Mouse (Mus musculus): ENCODE measurements around the gene Tmed5. TPM values are rescaled to one million over a fixed set of nuclear protein-coding genes. Genes with fewer than 3 reads are reported as not detected.
"Not testable (repeated sequence)": the region's sequence is repeated elsewhere in the genome, so short reads cannot be mapped to it uniquely, and the experiment has no call there.

The Tmed5 gene
- polyA plus RNA-seq, 1 experiment from 2014 or later: 47.2 TPM

GRCm38 (mm10) chr5:108104306-108104705, 28.1 kb downstream of the Tmed5 start:
- H3K27me3 ChIP-seq (replicated peaks; ENCODE audit: control insufficient read depth, insufficient read depth, low read length): no peaks in the 10 kb centered on the region
- no peak for ATAC-seq (replicated peaks; ENCODE audit: low FRiP score, low TSS enrichment, low read depth)
- WGBS: 90% methylated on average over 5 of the region's 5 CpGs
- no peak overlapping the region for H3K4me2 ChIP-seq (ENCODE audit: low read length)
- H3K27ac ChIP-seq (ENCODE audit: low read depth): no peak overlapping the region
- no peaks in the 10 kb centered on the region for H3K9me3 ChIP-seq (ENCODE audit: control insufficient read depth, low read length)
- peaks cover 75% of the 10 kb centered on the region for H3K36me3 ChIP-seq (ENCODE audit: control insufficient read depth, insufficient read depth, low read length)
- no peak overlapping the region for H3K9ac ChIP-seq (ENCODE audit: low read length)
- no peak for DNase-seq (ENCODE audit: low spot score)
- H3K4me1 ChIP-seq (replicated peaks; ENCODE audit: control insufficient read depth, insufficient read depth, low read length): no peaks in the 10 kb centered on the region
- no peak overlapping the region for H3K4me3 ChIP-seq (ENCODE audit: low read depth, low read length)

GRCm38 (mm10) chr5:108100196-108100595, 32.2 kb downstream of the Tmed5 start:
- ATAC-seq (replicated peaks; ENCODE audit: low FRiP score, low TSS enrichment, low read depth) (no peak), DNase-seq (ENCODE audit: low spot score) (no peak)
- Histone ChIP-seq H3K27me3 (replicated peaks; ENCODE audit: control insufficient read depth, insufficient read depth, low read length) (no peaks in the 10 kb centered on the region), H3K36me3 (ENCODE audit: control insufficient read depth, insufficient read depth, low read length) (peaks cover 83% of the 10 kb centered on the region), H3K27ac (ENCODE audit: low read depth) (no peak overlapping the region), H3K9ac (ENCODE audit: low read length) (no peak overlapping the region), H3K4me1 (replicated peaks; ENCODE audit: control insufficient read depth, insufficient read depth, low read length) (no peaks in the 10 kb centered on the region), H3K4me3 (ENCODE audit: low read depth, low read length) (no peak overlapping the region), H3K9me3 (ENCODE audit: control insufficient read depth, low read length) (no peaks in the 10 kb centered on the region), H3K4me2 (ENCODE audit: low read length) (no peak overlapping the region)

GRCm38 (mm10) chr5:108097676-108098075, 34.7 kb downstream of the Tmed5 start:
- H3K9me3 ChIP-seq (ENCODE audit: control insufficient read depth, low read length): no peaks in the 10 kb centered on the region
- H3K36me3 ChIP-seq (ENCODE audit: control insufficient read depth, insufficient read depth, low read length): peaks cover 77% of the 10 kb centered on the region
- H3K27me3 ChIP-seq (replicated peaks; ENCODE audit: control insufficient read depth, insufficient read depth, low read length): no peaks in the 10 kb centered on the region
- ATAC-seq (replicated peaks; ENCODE audit: low FRiP score, low TSS enrichment, low read depth) (no peak), DNase-seq (ENCODE audit: low spot score) (no peak)
- H3K4me3 ChIP-seq (ENCODE audit: low read depth, low read length): no peak overlapping the region
- H3K27ac ChIP-seq (ENCODE audit: low read depth): no peak overlapping the region
- no peaks in the 10 kb centered on the region for H3K4me1 ChIP-seq (replicated peaks; ENCODE audit: control insufficient read depth, insufficient read depth, low read length)
- no peak overlapping the region for H3K4me2 ChIP-seq (ENCODE audit: low read length)
- no peak overlapping the region for H3K9ac ChIP-seq (ENCODE audit: low read length)
- 91% methylated on average over 3 of the region's 3 CpGs for WGBS

GRCm38 (mm10) chr5:108092731-108093130, 39.7 kb downstream of the Tmed5 start:
- not testable (repeated sequence) for H3K9ac ChIP-seq (ENCODE audit: low read length); H3K9me3 ChIP-seq (ENCODE audit: control insufficient read depth, low read length); H3K4me3 ChIP-seq (ENCODE audit: low read depth, low read length); H3K4me2 ChIP-seq (ENCODE audit: low read length); DNase-seq (ENCODE audit: low spot score); ATAC-seq (replicated peaks; ENCODE audit: low FRiP score, low TSS enrichment, low read depth); H3K27me3 ChIP-seq (replicated peaks; ENCODE audit: control insufficient read depth, insufficient read depth, low read length); H3K27ac ChIP-seq (ENCODE audit: low read depth); H3K4me1 ChIP-seq (replicated peaks; ENCODE audit: control insufficient read depth, insufficient read depth, low read length)
- H3K36me3 ChIP-seq (ENCODE audit: control insufficient read depth, insufficient read depth, low read length): peaks cover 79% of the 10 kb centered on the region
- WGBS: 95% methylated on average over 8 of the region's 8 CpGs

- 98% methylated on average over 2 of the region's 2 CpGs for WGBS
- Histone ChIP-seq H3K9me3 (ENCODE audit: control insufficient read depth, low read length) (no peaks in the 10 kb centered on the region), H3K27ac (ENCODE audit: low read depth) (no peak overlapping the region), H3K9ac (ENCODE audit: low read length) (no peak overlapping the region), H3K4me1 (replicated peaks; ENCODE audit: control insufficient read depth, insufficient read depth, low read length) (no peaks in the 10 kb centered on the region), H3K36me3 (ENCODE audit: control insufficient read depth, insufficient read depth, low read length) (peaks cover 83% of the 10 kb centered on the region), H3K4me3 (ENCODE audit: low read depth, low read length) (no peak overlapping the region), H3K4me2 (ENCODE audit: low read length) (no peak overlapping the region), H3K27me3 (replicated peaks; ENCODE audit: control insufficient read depth, insufficient read depth, low read length) (no peaks in the 10 kb centered on the region)
- no peak for DNase-seq (ENCODE audit: low spot score)
- no peak for ATAC-seq (replicated peaks; ENCODE audit: low FRiP score, low TSS enrichment, low read depth)
These were observed 47.0 kb downstream of the Tmed5 start for GRCm38 (mm10) chr5:108085440-108085839.

- no peak for ATAC-seq (replicated peaks; ENCODE audit: low FRiP score, low TSS enrichment, low read depth)
- no peak for DNase-seq (ENCODE audit: low spot score)
- Histone ChIP-seq H3K9ac (ENCODE audit: low read length) (no peak overlapping the region), H3K27ac (ENCODE audit: low read depth) (no peak overlapping the region), H3K36me3 (ENCODE audit: control insufficient read depth, insufficient read depth, low read length) (peaks cover 67% of the 10 kb centered on the region), H3K4me2 (ENCODE audit: low read length) (no peak overlapping the region), H3K4me3 (ENCODE audit: low read depth, low read length) (no peak overlapping the region), H3K9me3 (ENCODE audit: control insufficient read depth, low read length) (no peaks in the 10 kb centered on the region), H3K4me1 (replicated peaks; ENCODE audit: control insufficient read depth, insufficient read depth, low read length) (no peaks in the 10 kb centered on the region), H3K27me3 (replicated peaks; ENCODE audit: control insufficient read depth, insufficient read depth, low read length) (no peaks in the 10 kb centered on the region)
- 48% methylated on average over 2 of the region's 2 CpGs for WGBS
These were observed 50.0 kb downstream of the Tmed5 start for GRCm38 (mm10) chr5:108082380-108082779.

GRCm38 (mm10) chr5:108079603-108080002, 52.8 kb downstream of the Tmed5 start:
- no peak overlapping the region for H3K27ac ChIP-seq (ENCODE audit: low read depth)
- H3K4me1 ChIP-seq (replicated peaks; ENCODE audit: control insufficient read depth, insufficient read depth, low read length): no peaks in the 10 kb centered on the region
- H3K4me2 ChIP-seq (ENCODE audit: low read length): no peak overlapping the region
- DNase-seq (ENCODE audit: low spot score): no peak
- no peaks in the 10 kb centered on the region for H3K9me3 ChIP-seq (ENCODE audit: control insufficient read depth, low read length)
- H3K27me3 ChIP-seq (replicated peaks; ENCODE audit: control insufficient read depth, insufficient read depth, low read length): no peaks in the 10 kb centered on the region
- H3K9ac ChIP-seq (ENCODE audit: low read length): no peak overlapping the region
- no peak overlapping the region for H3K4me3 ChIP-seq (ENCODE audit: low read depth, low read length)
- no peak for ATAC-seq (replicated peaks; ENCODE audit: low FRiP score, low TSS enrichment, low read depth)
- peaks cover 62% of the 10 kb centered on the region for H3K36me3 ChIP-seq (ENCODE audit: control insufficient read depth, insufficient read depth, low read length)

- DNase-seq (ENCODE audit: low spot score) (no peak), ATAC-seq (replicated peaks; ENCODE audit: low FRiP score, low TSS enrichment, low read depth) (no peak)
- H3K36me3 ChIP-seq (ENCODE audit: control insufficient read depth, insufficient read depth, low read length): peaks cover 60% of the 10 kb centered on the region
- H3K4me3 ChIP-seq (ENCODE audit: low read depth, low read length): no peak overlapping the region
- no peak overlapping the region for H3K9ac ChIP-seq (ENCODE audit: low read length)
- no peak overlapping the region for H3K4me2 ChIP-seq (ENCODE audit: low read length)
- WGBS: 71% methylated on average over 6 of the region's 6 CpGs
- no peaks in the 10 kb centered on the region for H3K4me1 ChIP-seq (replicated peaks; ENCODE audit: control insufficient read depth, insufficient read depth, low read length)
- H3K27me3 ChIP-seq (replicated peaks; ENCODE audit: control insufficient read depth, insufficient read depth, low read length): no peaks in the 10 kb centered on the region
- no peak overlapping the region for H3K27ac ChIP-seq (ENCODE audit: low read depth)
- no peaks in the 10 kb centered on the region for H3K9me3 ChIP-seq (ENCODE audit: control insufficient read depth, low read length)
These were observed 55.4 kb downstream of the Tmed5 start for GRCm38 (mm10) chr5:108076833-108077540.

GRCm38 (mm10) chr5:108076241-108076640, 56.2 kb downstream of the Tmed5 start:
- ATAC-seq (replicated peaks; ENCODE audit: low FRiP score, low TSS enrichment, low read depth): no peak
- Histone ChIP-seq H3K4me2 (ENCODE audit: low read length) (no peak overlapping the region), H3K27ac (ENCODE audit: low read depth) (no peak overlapping the region), H3K27me3 (replicated peaks; ENCODE audit: control insufficient read depth, insufficient read depth, low read length) (no peaks in the 10 kb centered on the region), H3K9ac (ENCODE audit: low read length) (no peak overlapping the region), H3K4me1 (replicated peaks; ENCODE audit: control insufficient read depth, insufficient read depth, low read length) (no peaks in the 10 kb centered on the region), H3K36me3 (ENCODE audit: control insufficient read depth, insufficient read depth, low read length) (peaks cover 56% of the 10 kb centered on the region), H3K4me3 (ENCODE audit: low read depth, low read length) (no peak overlapping the region), H3K9me3 (ENCODE audit: control insufficient read depth, low read length) (no peaks in the 10 kb centered on the region)
- no peak for DNase-seq (ENCODE audit: low spot score)

Measured in intestine, embryonic 14.5 days (tissue).